Mouse (Mus musculus) kidney, adult 8-10 months (tissue): ENCODE measurements at regions not wholly inside any gene's neighbourhood (a gene's known extent, or its start where the extent isn't known, plus 50 kb on each side); places are given as distances from the start of the nearest gene placed in this dataset.

Experiments used
- DNase-seq, 2 experiments: peaks; one replicate each; pipeline ENCODE4 v3.0.0; 2022

GRCm38 (mm10) chr12:91963239-91963638 is 114.3 kb upstream of the Sel1l start:
- DNase-seq = no peak

GRCm38 (mm10) chr12:91958086-91958485 is 109.1 kb upstream of the Sel1l start:
- DNase-seq = no peak

DNA sequence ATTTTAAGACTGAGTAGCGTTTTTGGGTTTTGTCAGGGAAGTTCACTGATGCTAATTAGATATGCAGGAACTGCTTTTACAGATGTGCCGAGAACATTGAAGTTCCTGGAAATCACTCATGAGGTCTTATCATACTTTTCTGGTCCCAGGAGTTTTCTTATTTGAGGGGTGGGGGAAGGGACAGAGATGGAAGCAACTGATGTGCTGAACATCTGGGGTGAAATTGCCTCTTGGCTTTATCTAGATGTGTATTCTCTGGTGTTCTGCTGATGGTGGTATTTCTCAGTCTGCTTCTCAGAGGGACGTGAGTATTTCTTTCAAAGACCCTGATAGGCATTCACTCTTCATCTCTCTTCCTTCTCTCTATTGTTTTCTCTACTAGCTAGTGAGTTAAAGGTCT is 107.5 kb upstream of the Sel1l start:
- no peak for DNase-seq

- DNase-seq = no peak
Observed at GRCm38 (mm10) chr12:91948602-91949167, 99.7 kb upstream of the Sel1l start.

DNA sequence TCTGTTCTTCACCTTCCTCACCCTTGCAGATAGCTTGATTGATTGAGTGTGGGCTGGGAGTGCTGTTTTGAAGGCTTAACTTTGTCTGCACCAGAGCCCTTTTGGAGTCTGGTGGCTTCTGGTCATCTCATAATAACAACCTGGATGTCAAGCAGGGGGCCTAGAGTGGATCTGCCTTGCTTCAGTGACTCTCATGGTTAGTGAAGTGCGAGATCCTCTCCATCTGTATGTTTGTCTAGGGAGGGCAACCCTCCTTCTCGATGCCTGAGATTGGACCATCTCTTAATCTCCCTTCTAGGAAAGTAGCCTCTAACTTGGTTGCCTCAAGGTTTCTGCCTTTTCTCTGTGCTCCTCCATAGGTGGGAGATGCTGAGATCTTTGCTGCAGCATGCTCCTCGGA is 99.0 kb upstream of the Sel1l start:
- DNase-seq = no peak

DNA sequence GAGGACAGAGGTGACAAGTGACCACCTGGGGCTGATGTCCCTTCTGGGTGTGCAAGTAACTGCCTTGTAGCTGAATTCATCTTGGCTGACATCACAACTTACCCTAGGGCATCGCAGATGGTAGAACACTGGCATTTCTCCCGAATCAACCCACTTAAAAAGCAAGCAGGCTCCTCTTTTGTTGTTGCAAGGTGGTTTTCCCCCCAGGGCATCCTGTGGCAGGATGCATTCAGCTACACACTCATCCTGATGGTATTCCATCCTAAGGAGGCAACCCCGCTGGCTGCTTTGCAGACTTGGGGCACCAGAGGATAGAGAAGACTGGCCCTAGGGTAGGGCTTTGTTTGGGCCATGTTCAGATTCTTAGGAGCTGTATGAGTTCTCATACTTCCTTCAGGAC is 97.6 kb upstream of the Sel1l start:
- no peak for DNase-seq

DNA sequence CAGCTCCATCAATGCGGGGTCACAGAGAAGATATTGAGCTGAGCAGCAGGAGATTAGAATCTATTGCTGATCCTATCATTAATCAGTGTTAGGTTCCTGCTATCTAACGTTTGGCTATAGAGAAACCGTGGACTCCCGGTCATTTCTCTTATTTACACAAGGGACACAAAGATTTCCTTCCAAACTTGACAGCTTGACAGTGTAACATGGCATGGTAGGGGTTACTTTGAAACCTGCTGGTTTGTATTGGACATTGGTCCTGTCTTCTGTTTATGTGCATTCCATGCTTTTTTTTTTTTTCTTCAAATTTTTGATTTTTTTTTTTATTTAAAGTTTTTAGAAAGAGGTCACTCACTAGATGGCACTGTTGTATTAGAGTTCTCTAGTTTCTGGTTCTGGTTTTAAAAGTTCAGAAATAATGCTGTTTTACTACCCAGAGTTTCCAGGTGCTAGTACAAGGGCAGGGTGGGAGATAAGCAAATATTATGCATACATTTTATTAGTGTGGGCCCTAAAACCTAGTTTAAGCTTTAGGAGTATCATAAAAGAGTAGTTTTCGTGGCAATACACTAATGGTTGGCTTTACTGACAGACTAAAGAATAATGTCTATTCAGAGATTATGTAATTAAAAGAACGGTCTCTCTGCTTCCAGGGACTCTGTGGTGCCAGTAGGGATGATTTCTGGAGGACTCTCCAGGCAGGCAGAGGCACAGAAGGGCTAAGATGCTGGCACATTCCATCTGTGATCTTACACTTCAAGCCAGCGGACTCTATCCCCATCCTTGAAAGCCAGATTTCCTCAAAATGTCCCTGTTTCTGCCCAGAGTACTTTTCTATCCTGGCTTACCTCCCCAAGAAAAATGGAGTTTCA is 83.8 kb upstream of the Sel1l start:
- DNase-seq = no peak

DNA sequence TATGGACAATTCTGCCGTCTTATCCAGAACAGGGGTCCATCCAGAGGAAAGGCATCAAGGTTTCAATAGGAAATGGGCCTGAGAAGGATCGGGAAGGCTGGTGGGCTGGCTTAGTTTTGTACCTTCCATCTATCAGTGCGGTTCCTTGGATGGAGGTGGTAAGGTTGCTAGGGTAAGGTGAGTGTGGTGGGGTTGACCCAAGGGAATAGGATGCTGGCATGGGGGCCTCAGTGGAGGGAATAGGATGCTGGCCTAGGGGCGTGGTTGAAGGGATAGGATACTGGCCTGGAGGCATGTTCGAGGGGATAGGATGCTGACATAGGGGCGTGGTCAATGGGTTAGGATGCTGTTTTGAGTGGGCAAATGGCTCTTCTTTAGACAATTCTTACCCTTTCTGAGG is 82.6 kb upstream of the Sel1l start:
- DNase-seq = no peak

DNA sequence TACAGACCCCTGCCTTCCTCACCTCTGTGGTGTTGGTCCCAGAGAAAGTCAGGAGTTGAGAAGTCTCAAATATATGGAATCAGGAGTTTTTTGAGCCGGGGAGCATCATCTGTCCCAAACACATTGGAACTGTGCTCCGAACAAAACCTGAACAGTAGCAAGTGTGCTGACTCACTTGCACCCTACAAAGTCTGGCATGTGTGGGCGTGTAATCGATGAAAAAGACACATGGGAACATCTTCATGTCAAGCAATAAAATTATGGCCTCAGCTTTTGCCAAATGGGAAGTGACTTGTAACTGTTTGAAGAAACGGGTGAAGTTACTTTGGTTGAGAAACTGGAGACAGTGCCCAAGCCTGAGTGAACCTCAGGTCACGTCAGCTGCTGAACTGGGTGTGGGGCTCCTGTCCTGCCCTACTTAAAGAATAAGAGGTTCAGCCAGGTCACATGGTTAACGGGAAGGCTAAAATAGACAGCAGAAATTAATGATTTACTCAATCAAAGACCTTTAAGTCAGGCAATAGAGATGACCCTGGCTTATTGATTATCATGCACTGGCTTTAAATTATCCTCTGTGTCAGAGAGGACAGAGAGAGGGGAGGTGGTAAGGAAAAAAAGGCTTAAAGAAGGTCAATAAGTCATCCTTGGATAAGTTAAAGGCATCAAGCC is 80.6 kb upstream of the Sel1l start:
- no peak for DNase-seq

- no peak for DNase-seq
Observed at GRCm38 (mm10) chr12:91927576-91927975, 78.6 kb upstream of the Sel1l start.

DNA sequence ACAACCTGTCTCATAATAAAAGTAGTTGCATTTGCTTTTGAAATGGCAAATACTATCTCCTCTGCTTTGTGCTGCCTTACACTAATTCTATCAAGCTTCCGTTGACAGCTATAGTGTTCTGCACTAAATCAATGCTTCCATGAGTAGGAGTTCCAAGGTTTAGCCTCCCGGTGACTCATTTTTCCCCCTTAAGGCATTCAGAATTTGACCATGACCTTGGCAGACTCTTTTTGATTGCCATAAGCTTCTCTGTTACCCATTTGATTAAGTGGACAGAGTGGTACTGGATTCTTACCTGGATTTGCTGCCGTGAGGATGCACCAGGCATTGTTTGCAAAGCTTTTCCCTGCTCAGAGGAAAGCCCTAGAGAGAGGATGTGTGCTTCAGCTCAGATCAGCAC is 66.5 kb upstream of the Sel1l start:
- no peak for DNase-seq

GRCm38 (mm10) chr12:91910529-91910928 is 61.6 kb upstream of the Sel1l start:
- no peak for DNase-seq
